Mouse (Mus musculus): ENCODE data around the gene Lmtk2.

Gene Lmtk2

GRCm38 (mm10) chr5:144214453-144214852, 114.2 kb downstream of the Lmtk2 start:
- in situ Hi-C loops (cut with MboI, MseI): loop anchor here in 1 of 2 experiments (25.0 kb wide), 1 partner anchor 548 kb away; the partner anchor contains the start of genes Tmem130 and Trrap

GRCm38 (mm10) chr5:144215992-144216391, 115.8 kb downstream of the Lmtk2 start:
- in situ Hi-C loops (cut with MboI, MseI): loop anchor here in 1 of 2 experiments (25.0 kb wide), 1 partner anchor 546 kb away; the partner anchor contains the start of genes Tmem130 and Trrap

DNA sequence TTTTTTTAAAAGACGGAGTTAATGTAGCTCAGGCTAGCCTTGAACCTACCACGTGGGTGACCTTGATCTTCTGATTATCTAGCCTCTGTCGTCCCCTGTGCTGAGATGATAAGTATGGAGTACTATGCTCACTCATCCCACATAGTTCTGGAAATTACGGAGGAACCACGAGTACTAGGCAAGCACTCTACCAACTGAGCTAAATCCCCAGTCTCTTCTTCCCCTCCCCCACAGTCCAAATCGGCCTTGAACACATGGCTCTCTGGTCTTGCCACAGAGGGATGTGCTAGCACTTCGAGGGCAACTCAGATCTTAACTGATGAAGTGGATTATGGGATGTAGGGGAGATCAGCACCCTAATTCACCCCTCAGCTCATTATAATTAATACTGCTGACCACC, 117.8 kb downstream of the Lmtk2 start:
- in situ Hi-C loops (cut with MboI, MseI): loop anchor here in 1 of 2 experiments (25.0 kb wide), 1 partner anchor 544 kb away; the partner anchor contains the start of genes Tmem130 and Trrap

DNA sequence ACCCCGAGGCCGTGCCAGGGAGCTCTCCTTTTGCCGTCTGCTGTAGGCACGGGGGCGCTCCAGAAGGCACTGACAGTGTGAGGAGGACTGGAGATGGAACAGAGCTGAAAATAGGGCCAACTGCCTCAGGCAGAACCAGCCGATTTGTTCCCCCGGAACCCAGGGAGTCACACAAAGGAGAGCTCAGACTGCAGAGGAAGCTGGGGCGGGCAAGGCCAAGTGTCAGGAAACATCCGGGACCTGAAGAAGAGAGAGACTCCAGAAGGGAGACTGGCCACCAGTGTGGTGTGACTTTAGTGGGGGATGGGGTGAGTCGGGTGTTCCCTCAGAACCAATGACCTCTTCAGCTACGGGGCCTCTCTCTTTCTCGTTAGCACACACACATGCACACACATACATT, 119.1 kb downstream of the Lmtk2 start:
- in situ Hi-C loops (cut with MboI, MseI): loop anchor here in 1 of 2 experiments (25.0 kb wide), 1 partner anchor 543 kb away; the partner anchor contains the start of genes Tmem130 and Trrap

- in situ Hi-C loops (cut with MboI, MseI): loop anchor here in 1 of 2 experiments (25.0 kb wide), 1 partner anchor 542 kb away; the partner anchor contains the start of genes Tmem130 and Trrap
Observed at GRCm38 (mm10) chr5:144219936-144220335, 119.7 kb downstream of the Lmtk2 start.

DNA sequence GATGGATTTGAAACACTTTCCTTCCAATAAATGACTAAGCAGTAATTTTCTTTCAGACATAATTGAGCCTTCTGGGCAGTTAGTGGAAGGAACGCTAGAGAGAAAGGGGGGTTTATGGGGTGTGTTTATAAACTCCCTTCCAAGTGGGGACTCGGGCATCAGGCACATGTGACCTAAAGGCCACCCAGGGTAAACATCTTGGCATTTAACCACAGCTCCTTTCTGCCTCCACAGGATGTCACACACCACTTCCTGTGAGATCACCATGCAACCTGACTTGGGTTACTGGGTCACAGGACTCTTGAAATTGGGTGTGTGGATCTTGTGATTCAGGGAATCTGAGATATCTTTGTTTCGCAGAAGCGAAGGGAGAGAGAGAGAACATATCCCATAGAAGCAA, 121.1 kb downstream of the Lmtk2 start:
- in situ Hi-C loops (cut with MboI, MseI): loop anchor here in 1 of 2 experiments (25.0 kb wide), 1 partner anchor 541 kb away; the partner anchor contains the start of genes Tmem130 and Trrap

DNA sequence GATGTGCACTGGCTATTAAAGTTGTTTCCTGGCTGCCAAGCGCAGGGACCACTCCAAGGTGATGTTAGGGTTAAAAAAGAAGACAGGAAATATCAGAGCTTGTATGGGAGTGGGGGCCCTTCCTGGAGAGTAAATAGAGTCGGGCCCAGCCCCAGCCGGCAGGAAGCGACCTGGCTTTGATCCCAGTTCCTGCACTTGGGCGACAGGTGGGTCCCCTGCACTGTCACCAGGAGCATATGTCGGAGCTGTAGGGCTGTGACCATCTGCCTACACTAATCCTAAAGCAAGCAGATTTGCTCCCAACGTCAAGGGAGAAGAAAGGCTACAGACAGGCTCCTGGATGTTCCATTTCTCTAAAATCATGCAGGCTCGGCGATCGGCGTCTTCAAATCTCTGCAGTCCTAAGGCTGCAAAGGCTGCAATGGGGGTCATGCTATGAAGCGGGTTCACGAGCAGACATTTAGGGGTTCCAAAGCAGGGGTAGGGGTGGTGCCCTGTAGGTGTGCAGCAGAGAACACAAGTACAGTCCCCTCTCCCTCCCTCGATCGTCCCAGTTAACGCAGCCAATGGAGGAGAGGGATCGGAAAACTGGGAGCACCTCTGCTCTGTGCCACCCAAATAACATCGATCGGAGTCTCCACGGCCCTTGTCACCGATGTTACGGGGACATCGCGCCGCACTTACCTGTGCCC, 122.7 kb downstream of the Lmtk2 start:
- in situ Hi-C loops (cut with MboI, MseI): loop anchor here in 1 of 2 experiments (25.0 kb wide), 1 partner anchor 539 kb away; the partner anchor contains the start of genes Tmem130 and Trrap

- in situ Hi-C loops (cut with MboI, MseI): loop anchor here in 1 of 2 experiments (25.0 kb wide), 1 partner anchor 539 kb away; the partner anchor contains the start of genes Tmem130 and Trrap
Observed at GRCm38 (mm10) chr5:144223503-144223862, 123.2 kb downstream of the Lmtk2 start, which contains the start of gene Tecpr1. Gene Tecpr1, minus strand, starts transcription at chr5:144223615.

GRCm38 (mm10) chr5:144223899-144224816, 123.9 kb downstream of the Lmtk2 start:
- in situ Hi-C loops (cut with MboI, MseI): loop anchor here in 1 of 2 experiments (25.0 kb wide), 1 partner anchor 538 kb away; the partner anchor contains the start of genes Tmem130 and Trrap

DNA sequence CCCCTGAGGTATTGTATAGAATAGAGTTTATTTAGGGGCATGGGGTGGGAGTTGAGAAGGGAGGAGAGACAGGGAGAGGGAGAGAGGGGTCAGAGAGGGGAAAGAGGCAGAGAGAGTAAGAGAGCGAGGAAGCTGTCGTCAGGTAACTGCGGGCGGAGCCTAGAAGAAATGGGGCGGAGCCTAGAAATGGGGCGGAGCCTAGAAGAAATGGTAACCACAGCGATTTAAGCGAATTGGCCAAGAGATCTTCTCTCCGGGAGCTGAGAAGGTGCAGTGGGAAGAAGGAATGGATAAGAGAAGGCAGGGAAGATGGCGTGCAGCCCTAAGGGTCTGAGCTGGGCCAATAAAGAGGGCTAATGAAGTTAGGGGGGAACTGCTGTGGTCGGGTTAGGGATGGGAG, 126.0 kb downstream of the Lmtk2 start:
- in situ Hi-C loops (cut with MboI, MseI): loop anchor here in 1 of 2 experiments (25.0 kb wide), 1 partner anchor 1986 kb away; the partner anchor contains the start of gene Rnf6

GRCm38 (mm10) chr5:144230216-144230615, 130.0 kb downstream of the Lmtk2 start:
- in situ Hi-C loops (cut with MboI, MseI): loop anchor here in 1 of 2 experiments (25.0 kb wide), 1 partner anchor 1982 kb away; the partner anchor contains the start of gene Rnf6

DNA sequence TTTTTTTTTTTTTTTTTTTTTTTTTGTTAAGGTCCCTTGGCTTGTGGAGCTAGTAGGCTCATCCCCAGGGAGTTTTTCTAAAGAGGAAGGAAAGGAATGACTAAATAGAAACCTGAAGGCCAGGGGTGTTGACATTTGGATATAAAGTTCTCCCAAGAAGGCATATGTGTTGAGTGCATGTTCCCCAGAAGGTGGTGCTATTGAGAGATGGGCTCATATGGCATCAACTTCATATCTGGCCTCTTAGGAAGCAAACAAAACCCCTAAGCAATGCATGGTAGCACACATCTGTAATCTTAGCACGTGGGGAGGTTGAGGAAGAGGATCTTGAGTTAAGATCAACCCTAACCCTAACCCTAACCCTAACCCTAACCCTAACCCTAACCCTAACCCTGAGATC, 131.2 kb downstream of the Lmtk2 start:
- in situ Hi-C loops (cut with MboI, MseI): loop anchor here in 1 of 2 experiments (25.0 kb wide), 1 partner anchor 1981 kb away; the partner anchor contains the start of gene Rnf6

DNA sequence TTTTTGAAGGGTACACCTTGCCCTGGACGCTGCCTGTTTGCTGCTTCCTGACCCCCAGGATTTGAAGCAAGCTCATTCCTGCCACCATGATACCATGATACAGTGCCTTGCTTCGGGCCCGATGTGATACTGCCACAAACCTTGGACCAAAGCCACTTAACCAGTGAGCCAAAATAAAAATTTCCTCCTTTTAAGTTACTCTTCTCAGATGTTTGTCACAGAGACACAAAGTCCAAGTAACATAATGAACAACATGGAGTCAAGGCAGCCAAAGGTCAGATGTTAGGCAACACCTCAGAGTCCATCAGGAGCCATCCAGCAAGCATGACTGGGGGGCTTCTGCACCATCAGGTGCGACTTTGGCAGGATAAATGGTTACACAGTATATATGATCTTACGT, 132.3 kb downstream of the Lmtk2 start:
- in situ Hi-C loops (cut with MboI, MseI): loop anchor here in 1 of 2 experiments (25.0 kb wide), 1 partner anchor 1980 kb away; the partner anchor contains the start of gene Rnf6

GRCm38 (mm10) chr5:144234222-144234621, 134.0 kb downstream of the Lmtk2 start:
- in situ Hi-C loops (cut with MboI, MseI): loop anchor here in 1 of 2 experiments (25.0 kb wide), 1 partner anchor 1978 kb away; the partner anchor contains the start of gene Rnf6

DNA sequence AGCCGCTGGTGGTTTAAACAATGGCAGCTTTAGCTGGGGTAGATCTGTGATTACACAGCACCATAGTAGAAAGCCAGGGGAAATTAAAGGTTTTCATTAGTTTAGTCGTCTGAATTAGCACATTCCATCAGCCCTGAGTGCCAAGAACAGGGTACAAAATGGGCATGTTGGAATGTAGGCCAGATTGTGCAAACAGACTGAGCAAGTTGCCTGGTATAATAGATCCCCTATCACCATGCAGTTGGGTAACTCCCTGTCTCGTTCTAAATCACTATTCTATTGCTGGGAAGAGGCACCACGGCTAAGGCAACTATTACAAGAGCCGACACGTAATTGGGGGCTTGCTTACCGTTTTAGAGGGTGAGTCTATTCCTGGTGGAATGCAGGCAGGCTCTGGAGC, 134.5 kb downstream of the Lmtk2 start:
- in situ Hi-C loops (cut with MboI, MseI): loop anchor here in 1 of 2 experiments (25.0 kb wide), 1 partner anchor 1978 kb away; the partner anchor contains the start of gene Rnf6
